Comparison of ENCODE assay signal across 8 mouse cellular contexts in the genomic region with DNA sequence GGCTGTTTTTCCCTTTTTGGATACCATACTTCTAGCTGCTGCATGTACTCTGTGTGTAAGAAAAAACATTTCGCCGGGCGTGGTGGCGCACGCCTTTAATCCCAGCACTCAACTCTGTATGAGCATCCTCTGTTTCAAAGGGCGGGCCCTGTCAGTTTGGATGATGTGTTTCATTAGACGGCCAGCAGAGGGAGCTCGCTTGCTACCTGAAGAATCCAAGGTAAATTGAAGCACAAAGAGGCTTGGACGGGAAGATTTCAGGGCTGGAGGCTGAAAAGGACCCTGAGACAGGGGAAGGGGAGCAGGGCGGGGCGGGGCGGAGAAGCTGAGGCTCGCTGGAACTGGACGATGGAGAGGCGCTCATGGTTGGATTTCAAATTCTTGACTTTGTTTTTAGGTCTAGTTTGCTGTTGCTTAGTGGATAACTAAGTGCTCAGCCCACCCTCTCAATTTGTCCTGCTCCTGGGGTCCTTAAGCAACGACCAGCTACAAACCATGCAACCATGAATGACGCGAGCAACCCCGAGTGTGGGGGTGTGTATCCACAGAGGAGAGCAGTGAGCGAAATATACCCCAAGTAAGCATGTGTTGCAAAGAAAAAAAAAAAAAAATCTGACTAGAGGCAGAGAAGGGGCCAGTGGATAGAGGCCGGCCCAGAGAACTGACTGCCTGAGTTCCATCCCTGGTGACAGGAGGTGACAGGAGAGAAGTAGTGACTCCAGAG. TPM values are rescaled to one million over a fixed set of nuclear protein-coding genes. Genes with fewer than 3 reads are reported as not detected.
A peak's percentile ranks its signal among the peaks of the same experiment; 100 is the strongest.
DNase-seq lines count a peak whose midpoint lies in the region; ATAC-seq and TF ChIP-seq lines count a peak whose summit lies in the region.

No protein-coding gene starts in this region.

- 0 out of 2 replicates have a peak, but pooled peaks cover 4% of the 10 kb centered on the region for H3K9me3 ChIP-seq in E14TG2a.4 (ENCODE audit: low read length)
- H3K9me3 ChIP-seq in forebrain, embryonic 10.5 days: peaks cover 4% of the 10 kb centered on the region; the same call in 1 of the 2 replicates
- no peaks in the 10 kb centered on the region for H3K9me3 ChIP-seq in heart, postnatal 0 days (replicated peaks; ENCODE audit: control insufficient read depth, low read length)
- H3K9me3 ChIP-seq in liver, embryonic 14.5 days (ENCODE audit: control insufficient read depth, low read length): no peaks in the 10 kb centered on the region
- no peaks in the 10 kb centered on the region for H3K9me3 ChIP-seq in neural tube, embryonic 14.5 days (ENCODE audit: control insufficient read depth, low read length)

- H3K4me2 ChIP-seq in heart, postnatal 0 days (ENCODE audit: low read depth, low read length): no peak overlapping the region
- H3K4me2 ChIP-seq in liver, embryonic 14.5 days (ENCODE audit: low read depth): no peak overlapping the region
- peak overlapping the region; percentile 29; the same call in 1 of the 2 replicates for H3K4me2 ChIP-seq in neural tube, embryonic 14.5 days (ENCODE audit: low read depth, low read length)

- H3K4me1 ChIP-seq in E14TG2a.4 (replicated peaks; ENCODE audit: low read depth, low read length): peaks cover 43% of the 10 kb centered on the region
- H3K4me1 ChIP-seq in forebrain, embryonic 10.5 days: peaks cover 32% of the 10 kb centered on the region
- H3K4me1 ChIP-seq in heart, postnatal 0 days (ENCODE audit: control insufficient read depth, insufficient read depth): no peaks in the 10 kb centered on the region
- no peaks in the 10 kb centered on the region for H3K4me1 ChIP-seq in liver, embryonic 14.5 days (replicated peaks; ENCODE audit: control insufficient read depth in 2 of 2, insufficient read depth in 2 of 2, low read length in 1 of 2)
- no peaks in the 10 kb centered on the region for H3K4me1 ChIP-seq in neural tube, embryonic 14.5 days (ENCODE audit: control insufficient read depth, insufficient read depth, low read length)

- WGBS in forebrain, embryonic 10.5 days: 14% methylated on average over 21 of the region's 21 CpGs
- WGBS in heart, postnatal 0 days: 13% methylated on average over 21 of the region's 21 CpGs
- 16% methylated on average over 21 of the region's 21 CpGs for WGBS in liver, embryonic 14.5 days (ENCODE audit: insufficient replicate concordance)
- 16% methylated on average over 21 of the region's 21 CpGs for WGBS in neural tube, embryonic 14.5 days

- peak; percentile 83 for DNase-seq in c-Kit-positive CD71-negative TER-119-negative erythroid progenitor cells, embryonic 14.5 days (ENCODE audit: low read depth)
- peak; percentile 88 for DNase-seq in forebrain, embryonic 10.5 days (ENCODE audit: extremely low spot score, low spot score)
- DNase-seq in heart, postnatal 0 days (ENCODE audit: low spot score): peak; percentile 70
- DNase-seq in kidney, postnatal 25 days: peak; percentile 80 to 85
- peak; percentile 37 to 58 (median 52) for DNase-seq in liver, embryonic 14.5 days (ENCODE audit: low read depth in 3 of 3, low spot score in 3 of 3)
- peak; percentile 69 for DNase-seq in telencephalon, adult 2 months (ENCODE audit: low read depth, low spot score)

- ATAC-seq in heart, postnatal 0 days (ENCODE audit: insufficient read depth, low read depth): no peak; the same call in 1 of the 2 replicates
- no peak for ATAC-seq in liver, embryonic 14.5 days (ENCODE audit: insufficient read depth)
- peak; percentile 75 for ATAC-seq in neural tube, embryonic 14.5 days (ENCODE audit: low read depth)

- peak overlapping the region; percentile 71 for H3K27ac ChIP-seq in forebrain, embryonic 10.5 days
- no peak overlapping the region for H3K27ac ChIP-seq in heart, postnatal 0 days (ENCODE audit: low read depth)
- no peak overlapping the region for H3K27ac ChIP-seq in liver, embryonic 14.5 days
- H3K27ac ChIP-seq in neural tube, embryonic 14.5 days (ENCODE audit: low read depth, low read length): no peak overlapping the region

- TF ChIP-seq EP300 in heart, postnatal 0 days (IDR thresholded peaks at IDR 0.05; ENCODE audit: low read depth): no peak
- no peak for TF ChIP-seq EP300 in liver, embryonic 14.5 days (IDR thresholded peaks at IDR 0.05; ENCODE audit: low read depth)

- no peaks in the 10 kb centered on the region for H3K36me3 ChIP-seq in E14TG2a.4 (ENCODE audit: insufficient read depth, low read length)
- no peaks in the 10 kb centered on the region for H3K36me3 ChIP-seq in forebrain, embryonic 10.5 days (replicated peaks)
- no peaks in the 10 kb centered on the region for H3K36me3 ChIP-seq in heart, postnatal 0 days (replicated peaks; ENCODE audit: control insufficient read depth, insufficient read depth, low read length)
- H3K36me3 ChIP-seq in liver, embryonic 14.5 days (replicated peaks; ENCODE audit: control insufficient read depth, insufficient read depth, low read depth): no peaks in the 10 kb centered on the region
- H3K36me3 ChIP-seq in neural tube, embryonic 14.5 days (ENCODE audit: control insufficient read depth, insufficient read depth, low read length): no peaks in the 10 kb centered on the region

- H3K27me3 ChIP-seq in E14TG2a.4 (ENCODE audit: insufficient read depth, low read length): no peaks in the 10 kb centered on the region; the same call in 1 of the 2 replicates
- 0 out of 2 replicates have a peak, but pooled peaks cover 10% of the 10 kb centered on the region for H3K27me3 ChIP-seq in forebrain, embryonic 10.5 days (ENCODE audit: poor library complexity, severe bottlenecking)
- H3K27me3 ChIP-seq in heart, postnatal 0 days (ENCODE audit: control insufficient read depth, insufficient read depth, low read length): no peaks in the 10 kb centered on the region
- H3K27me3 ChIP-seq in liver, embryonic 14.5 days (ENCODE audit: control insufficient read depth, insufficient read depth, low read length): no peaks in the 10 kb centered on the region
- no peaks in the 10 kb centered on the region for H3K27me3 ChIP-seq in neural tube, embryonic 14.5 days (ENCODE audit: control insufficient read depth, insufficient read depth, low read length)

- TF ChIP-seq CTCF in E14TG2a.4 (conservative IDR thresholded peaks at IDR 0.05; ENCODE audit: low read length): peak; percentile 64
- TF ChIP-seq CTCF in heart, postnatal 0 days (IDR thresholded peaks at IDR 0.05; ENCODE audit: low read depth): peak; percentile 86
- peak; percentile 89 for TF ChIP-seq CTCF in liver, embryonic 14.5 days (IDR thresholded peaks at IDR 0.05; ENCODE audit: low read depth)

- no peak overlapping the region for H3K4me3 ChIP-seq in E14TG2a.4 (replicated peaks; ENCODE audit: low read length)
- H3K4me3 ChIP-seq in forebrain, embryonic 10.5 days: peak overlapping the region; percentile 35
- no peak overlapping the region for H3K4me3 ChIP-seq in heart, postnatal 0 days (ENCODE audit: low read depth, low read length)
- H3K4me3 ChIP-seq in liver, embryonic 14.5 days (ENCODE audit: insufficient read depth in 1 of 2, low read depth in 2 of 2, low read length in 2 of 2): no peak overlapping the region
- H3K4me3 ChIP-seq in neural tube, embryonic 14.5 days (ENCODE audit: low read depth, low read length): no peak overlapping the region

- H3K9ac ChIP-seq in heart, postnatal 0 days (replicated peaks; ENCODE audit: low read depth, low read length): no peak overlapping the region
- no peak overlapping the region for H3K9ac ChIP-seq in liver, embryonic 14.5 days (replicated peaks)
- H3K9ac ChIP-seq in neural tube, embryonic 14.5 days (replicated peaks; ENCODE audit: low read depth, low read length): 0 out of 2 replicates have a peak overlapping the region, but pooled peaks have one; percentile 16

RNA-seq across cellular contexts. Expression of a gene that starts 31.6 kb away (rescaled TPM):
- polyA plus RNA-seq in forebrain, embryonic 10.5 days (2016; fragmentation: Nextera tagmentation; extraction: Ambion mirVana): 885 and 915 TPM in 2 replicates
- 746 and 806 TPM in 2 replicates for total RNA-seq in heart, postnatal 0 days (2014; rRNA removed; ENCODE audit: low replicate concordance)
- 1,059 and 1,111 TPM in 2 replicates for polyA plus RNA-seq in heart, postnatal 0 days (2015; fragmentation: Nextera tagmentation; extraction: Ambion mirVana)
- 857 and 1,453 TPM in 2 replicates for polyA plus RNA-seq in liver, embryonic 14.5 days (2012; rRNA removed)
- 684 and 702 TPM in 2 replicates for polyA plus RNA-seq in liver, embryonic 14.5 days (2014; fragmentation: Nextera tagmentation; extraction: Ambion mirVana)
- 788 and 789 TPM in 2 replicates for polyA plus RNA-seq in neural tube, embryonic 14.5 days (2014; fragmentation: Nextera tagmentation; extraction: Ambion mirVana)
